Mouse (Mus musculus) lung, postnatal 0 days (tissue): ENCODE measurements around the gene Fbxl19.

ENCODE experiments used
- CTCF ChIP-seq: IDR thresholded peaks from 2 replicates; pipeline ENCODE4 v1.5.1; 2016; ENCODE audit warnings: antibody characterized with exemption, mild to moderate bottlenecking
- EP300 ChIP-seq: IDR thresholded peaks from 2 replicates; pipeline ENCODE4 v1.6.1; 2016; ENCODE audit warnings: antibody characterized with exemption, mild to moderate bottlenecking, control low read depth

DNA sequence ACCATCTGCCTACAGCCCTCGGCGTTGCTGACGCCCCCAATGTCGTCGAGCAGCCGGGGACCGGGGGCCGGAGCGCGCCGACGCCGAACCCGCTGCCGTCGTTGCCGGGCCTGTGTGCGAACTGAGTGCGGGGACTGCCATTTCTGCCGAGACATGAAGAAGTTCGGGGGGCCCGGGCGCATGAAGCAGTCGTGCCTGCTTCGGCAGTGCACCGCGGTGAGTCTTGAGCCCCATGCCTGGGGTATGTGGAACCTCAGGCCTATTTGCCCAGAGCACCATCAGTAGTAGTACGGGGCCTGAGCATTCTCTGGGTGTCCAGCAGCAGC is 3.9 kb downstream of the Fbxl19 start:
- no peak for TF ChIP-seq CTCF
- no peak for TF ChIP-seq EP300
